Mouse (Mus musculus) left cerebral cortex, adult 8-10 months (tissue): ENCODE measurements around the gene Vmn1r100. TPM values are rescaled to one million over a fixed set of nuclear protein-coding genes. Genes with fewer than 3 reads are reported as not detected.
"Not testable (repeated sequence)": the region's sequence is repeated elsewhere in the genome, so short reads cannot be mapped to it uniquely, and the experiment has no call there.

ENCODE experiments used
- DNase-seq, 2 experiments: peaks; one replicate each; pipeline ENCODE4 v3.0.0; 2022; ENCODE audit warnings: low spot score in 2 of 2
- total RNA-seq, 4 experiments: library from RNA; stranded (reverse); gene quantifications; 2 replicates each; pipeline ENCODE4 v1.2.4; 2022

Gene Vmn1r100
- total RNA-seq, result not detected

DNA sequence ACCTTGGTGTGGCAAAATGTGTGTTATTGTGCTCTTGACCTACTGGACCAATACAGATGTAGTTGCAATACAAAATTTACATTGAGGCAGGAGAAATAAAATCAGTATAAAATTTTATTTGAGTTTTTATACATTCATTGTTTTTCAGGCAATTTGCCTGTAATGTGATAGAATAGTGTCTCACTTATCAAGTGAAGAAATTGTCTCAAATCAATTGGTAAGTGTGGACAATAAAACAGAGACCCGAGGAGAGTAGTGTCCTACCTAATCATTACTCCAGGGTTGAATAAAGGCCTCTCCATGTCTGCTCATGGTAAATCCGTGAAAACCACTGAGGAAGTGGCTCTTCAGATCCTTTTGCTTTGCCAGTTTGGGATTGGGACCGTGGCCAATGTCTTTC, at the start of gene Vmn1r100:
Gene Vmn1r100, plus strand, starts transcription at position 301 of the 400 bp plus-strand sequence.
- not testable (repeated sequence) for DNase-seq

DNA sequence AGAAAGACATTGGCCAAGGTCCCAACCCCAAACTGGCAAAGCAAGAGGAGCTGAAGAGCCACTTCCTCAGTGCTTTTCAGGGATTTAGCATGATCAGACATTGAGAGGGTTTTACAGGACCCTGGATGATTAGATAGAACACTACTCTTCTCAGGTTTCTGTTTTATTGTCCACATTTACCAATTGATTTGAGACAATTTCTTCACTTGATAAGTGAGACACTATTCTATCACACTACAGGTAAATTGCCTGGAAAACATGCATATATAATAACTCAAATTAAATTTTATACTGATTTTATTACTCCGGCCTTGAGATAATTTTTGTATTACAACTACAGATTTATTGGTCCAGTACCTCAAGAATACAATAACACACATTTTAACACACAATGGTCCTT, 42.4 kb upstream of the Vmn1r100 start, which contains the start of gene Gm5728:
Gene Gm5728, minus strand, starts transcription at position 101 of the 400 bp plus-strand sequence.
- DNase-seq, result not testable (repeated sequence)

- DNase-seq, result not testable (repeated sequence)
Measured at GRCm38 (mm10) chr7:20442493-20442892, 24.8 kb downstream of the Vmn1r100 start, which contains the start of gene Vmn1r101. Vmn1r101 (minus strand) TSS chr7:20442593.

Other genes with a start within 250 kb of the Vmn1r100 start
- not detected for gene Vmn1r94, start 249.6 kb upstream of the Vmn1r100 start, total RNA-seq
- gene Vmn1r95, start 224.2 kb upstream of the Vmn1r100 start, total RNA-seq, result not detected
- not detected for gene Gm6164, start 212.3 kb upstream of the Vmn1r100 start, total RNA-seq
- gene Gm4498, start 184.1 kb upstream of the Vmn1r100 start, total RNA-seq, result not detected
- not detected for gene Gm5890, start 155.1 kb upstream of the Vmn1r100 start, total RNA-seq
- not detected for gene Gm4133, start 83.9 kb upstream of the Vmn1r100 start, total RNA-seq
- gene Gm5728, start 42.5 kb upstream of the Vmn1r100 start, total RNA-seq, result not detected
- gene Vmn1r101, start 24.7 kb downstream of the Vmn1r100 start, total RNA-seq, result not detected
- not detected for gene Gm10670, start 57.0 kb downstream of the Vmn1r100 start, total RNA-seq
- gene Vmn1r103, start 92.6 kb downstream of the Vmn1r100 start, total RNA-seq, result not detected
- not detected for gene Vmn1r104, start 115.9 kb downstream of the Vmn1r100 start, total RNA-seq
- not detected for gene Gm5726, start 127.8 kb downstream of the Vmn1r100 start, total RNA-seq
- not detected for gene Gm4141, start 158.3 kb downstream of the Vmn1r100 start, total RNA-seq
- not detected for gene Gm4513, start 181.1 kb downstream of the Vmn1r100 start, total RNA-seq